In the genomic region with DNA sequence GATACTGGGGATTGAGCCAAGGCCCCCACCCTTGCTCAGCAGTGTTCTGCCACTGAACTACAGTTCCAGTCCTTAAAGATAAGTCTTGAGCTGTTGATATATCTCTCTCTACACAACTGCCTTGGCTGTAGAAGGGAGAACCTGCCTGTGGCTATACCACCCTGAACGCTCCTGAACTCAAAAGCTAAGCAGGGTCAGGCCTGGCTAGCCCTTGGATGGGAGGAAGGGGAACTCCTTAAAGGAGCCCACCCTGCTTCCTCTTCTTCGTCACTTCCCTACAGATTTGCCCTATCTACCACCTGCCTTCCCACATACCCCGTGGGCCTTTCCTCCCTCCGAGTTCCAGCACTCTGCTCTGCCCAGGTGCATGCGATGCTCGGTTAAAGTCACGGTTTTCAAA, we compare ENCODE assay signal across 20 mouse cellular contexts. TPM values are rescaled to one million over a fixed set of nuclear protein-coding genes. Genes with fewer than 3 reads are reported as not detected.
A peak's percentile ranks its signal among the peaks of the same experiment; 100 is the strongest.
DNase-seq lines count a peak whose midpoint lies in the region; ATAC-seq and TF ChIP-seq lines count a peak whose summit lies in the region.
"Had no signal": no experiment of that assay in that cellular context is flagged by ENCODE, and none has a peak within 500 bp of the region (broad histone marks: within the 10 kb centered on the region; RNA-seq: fewer than 3 reads in every experiment).

No protein-coding gene starts in this region.

- no peak overlapping the region for H3K9ac ChIP-seq in limb, embryonic 12.5 days (replicated peaks)
- no peak overlapping the region for H3K9ac ChIP-seq in MEL (ENCODE audit: control insufficient read depth, low read depth, low read length, poor library complexity, severe bottlenecking)
- H3K9ac ChIP-seq in midbrain, embryonic 16.5 days (ENCODE audit: low read depth, low read length): no peak overlapping the region
- H3K9ac ChIP-seq: embryonic facial prominence, embryonic 13.5 days; heart, embryonic 15.5 days; hindbrain, embryonic 15.5 days; limb, embryonic 13.5 days had no signal

- no peaks in the 10 kb centered on the region for H3K9me3 ChIP-seq in limb, embryonic 12.5 days
- H3K9me3 ChIP-seq in limb, embryonic 10.5 days (replicated peaks): no peaks in the 10 kb centered on the region
- H3K9me3 ChIP-seq in MEL (replicated peaks; ENCODE audit: insufficient read depth, low read length): no peaks in the 10 kb centered on the region
- H3K9me3 ChIP-seq in midbrain, embryonic 16.5 days (replicated peaks; ENCODE audit: control insufficient read depth, low read length, poor library complexity, severe bottlenecking): no peaks in the 10 kb centered on the region
- H3K9me3 ChIP-seq: embryonic facial prominence, embryonic 13.5 days; G1E; heart, embryonic 15.5 days; hindbrain, embryonic 15.5 days; limb, embryonic 13.5 days had no signal

- peaks cover 11% of the 10 kb centered on the region for H3K4me1 ChIP-seq in limb, embryonic 12.5 days (replicated peaks)
- H3K4me1 ChIP-seq in limb, embryonic 10.5 days: peaks cover 5% of the 10 kb centered on the region
- H3K4me1 ChIP-seq in MEL (ENCODE audit: control insufficient read depth in 1 of 2, insufficient read depth in 2 of 2, low read length in 2 of 2): peaks cover 0 to 7% of the 10 kb centered on the region in 2 experiments; a peak in 2 of 4 replicates
- peaks cover 10% of the 10 kb centered on the region for H3K4me1 ChIP-seq in midbrain, embryonic 16.5 days (ENCODE audit: control insufficient read depth, insufficient read depth, low read length)

- TF ChIP-seq EP300 in MEL (IDR thresholded peaks at IDR 0.05; ENCODE audit: low read depth in 1 of 2, low read length in 2 of 2): peak in 1 of 2 experiments; percentile 15; a peak in 1 of 4 replicates

- no peaks in the 10 kb centered on the region for H3K36me3 ChIP-seq in limb, embryonic 12.5 days
- H3K36me3 ChIP-seq in limb, embryonic 10.5 days: no peaks in the 10 kb centered on the region
- no peaks in the 10 kb centered on the region; a peak in 1 of 4 replicates for H3K36me3 ChIP-seq in MEL (ENCODE audit: control insufficient read depth in 1 of 2, insufficient read depth in 2 of 2, low read length in 2 of 2)
- H3K36me3 ChIP-seq in midbrain, embryonic 16.5 days (ENCODE audit: control insufficient read depth, insufficient read depth, low read length): no peaks in the 10 kb centered on the region
- H3K36me3 ChIP-seq: G1E; heart, embryonic 15.5 days; limb, embryonic 13.5 days had no signal

- no peak overlapping the region for H3K4me3 ChIP-seq in limb, embryonic 12.5 days (replicated peaks)
- H3K4me3 ChIP-seq in limb, embryonic 10.5 days: no peak overlapping the region
- H3K4me3 ChIP-seq in MEL (ENCODE audit: control insufficient read depth in 1 of 2, insufficient read depth in 1 of 2, low read depth in 2 of 2, low read length in 2 of 2): no peak overlapping the region
- no peak overlapping the region for H3K4me3 ChIP-seq in midbrain, embryonic 16.5 days (ENCODE audit: low read depth, low read length)
- H3K4me3 ChIP-seq: embryonic facial prominence, embryonic 13.5 days; heart, embryonic 15.5 days; hindbrain, embryonic 15.5 days; layer of hippocampus, adult 2 months; left cerebral cortex, adult 2 months; limb, embryonic 13.5 days had no signal

- H3K79me2 ChIP-seq in MEL (ENCODE audit: control insufficient read depth, insufficient read depth, low read length, poor library complexity): no peaks in the 10 kb centered on the region

- no peak for TF ChIP-seq POLR2A in MEL (IDR thresholded peaks at IDR 0.05; ENCODE audit: control insufficient read depth in 1 of 2, insufficient read depth in 1 of 2, low read depth in 1 of 2, low read length in 2 of 2, poor library complexity in 1 of 2)

- ATAC-seq in limb, embryonic 12.5 days (ENCODE audit: insufficient number of reproducible peaks, insufficient read depth, low FRiP score, low TSS enrichment, low read depth): no peak
- peak; percentile 85 for ATAC-seq in granulocyte monocyte progenitor cell, adult 5-6 weeks (replicated peaks; ENCODE audit: poor library complexity, severe bottlenecking)
- ATAC-seq in midbrain, embryonic 16.5 days: no peak
- ATAC-seq: CD4-positive, CD25-positive, alpha-beta regulatory T cell, adult 4 months had no signal

- peak overlapping the region; percentile 41; the same call in 1 of the 2 replicates for H3K27ac ChIP-seq in limb, embryonic 12.5 days
- H3K27ac ChIP-seq in limb, embryonic 10.5 days: no peak overlapping the region
- no peak overlapping the region for H3K27ac ChIP-seq in MEL (ENCODE audit: control insufficient read depth, low read depth, low read length)
- H3K27ac ChIP-seq in midbrain, embryonic 16.5 days (ENCODE audit: low read length): no peak overlapping the region
- H3K27ac ChIP-seq: embryonic facial prominence, embryonic 13.5 days; heart, embryonic 15.5 days; hindbrain, embryonic 15.5 days; kidney, postnatal 0 days; layer of hippocampus, adult 2 months; left cerebral cortex, adult 2 months; limb, embryonic 13.5 days had no signal

- DNase-seq in limb, embryonic 10.5 days (ENCODE audit: low spot score): no peak
- peak; percentile 17 for DNase-seq in MEL (ENCODE audit: low read depth, low spot score)
- DNase-seq in frontal cortex, postnatal 36 days (ENCODE audit: low spot score in 2 of 2): no peak
- DNase-seq in spleen, postnatal 36 days (ENCODE audit: low spot score in 2 of 2): no peak
- DNase-seq: cerebellum, adult 9-10 months; heart, adult 18-20 months; kidney, adult 11 months; retina, postnatal 1 day had no signal

- TF ChIP-seq RAD21 in MEL (IDR thresholded peaks at IDR 0.05; ENCODE audit: low read depth, low read length): no peak

- WGBS in limb, embryonic 12.5 days: 69% methylated on average over 7 of the region's 7 CpGs
- WGBS in limb, embryonic 10.5 days: 88% methylated on average over 7 of the region's 7 CpGs
- WGBS in midbrain, embryonic 16.5 days: 86% methylated on average over 7 of the region's 7 CpGs

- peaks cover 4% of the 10 kb centered on the region; the same call in 1 of the 2 replicates for H3K27me3 ChIP-seq in limb, embryonic 12.5 days
- peaks cover 6% of the 10 kb centered on the region; the same call in 1 of the 2 replicates for H3K27me3 ChIP-seq in limb, embryonic 10.5 days (ENCODE audit: low read depth, poor library complexity, severe bottlenecking)
- H3K27me3 ChIP-seq in MEL (ENCODE audit: control insufficient read depth in 1 of 2, insufficient read depth in 2 of 2, low read length in 2 of 2): no peaks in the 10 kb centered on the region
- H3K27me3 ChIP-seq in midbrain, embryonic 16.5 days (ENCODE audit: control insufficient read depth, insufficient read depth, low read depth, low read length): no peaks in the 10 kb centered on the region
- H3K27me3 ChIP-seq: embryonic facial prominence, embryonic 13.5 days; heart, embryonic 15.5 days; hindbrain, embryonic 15.5 days; limb, embryonic 13.5 days had no signal

- no peak overlapping the region for H3K4me2 ChIP-seq in limb, embryonic 12.5 days
- H3K4me2 ChIP-seq in midbrain, embryonic 16.5 days (ENCODE audit: low read length): peak overlapping the region; percentile 26; the same call in 1 of the 2 replicates
- H3K4me2 ChIP-seq: embryonic facial prominence, embryonic 13.5 days; heart, embryonic 15.5 days; limb, embryonic 13.5 days had no signal

- no peak for TF ChIP-seq CTCF in MEL (IDR thresholded peaks at IDR 0.05 in 2 of 3, conservative IDR thresholded peaks at IDR 0.05 in 1 of 3; ENCODE audit: control insufficient read depth in 1 of 3, insufficient read depth in 1 of 3, low read depth in 2 of 3, low read length in 3 of 3, poor library complexity in 1 of 3, severe bottlenecking in 1 of 3)

TF ChIP-seq in MEL, 35 proteins besides CTCF, POLR2A, EP300 and RAD21:
- TF ChIP-seq TBP (IDR thresholded peaks at IDR 0.05; ENCODE audit: low read depth, low read length) (peak; percentile 62; the same call in 1 of the 2 replicates), POLR2AphosphoS2 (IDR thresholded peaks at IDR 0.05; ENCODE audit: low read length) (no peak), GATA1 (IDR thresholded peaks at IDR 0.05; ENCODE audit: low read depth, low read length) (no peak), BHLHE40 (IDR thresholded peaks at IDR 0.05; ENCODE audit: borderline replicate concordance, low read depth, low read length) (no peak)

RNA-seq across cellular contexts. Expression of gene Klhl5, which starts 28.8 kb away (rescaled TPM):
- 24.5 and 24.8 TPM in 2 replicates for polyA plus RNA-seq in limb, embryonic 12.5 days (2016; fragmentation: Nextera tagmentation; extraction: Ambion mirVana)
- 12.7 and 13.0 TPM in 2 replicates for polyA plus RNA-seq in limb, embryonic 10.5 days (2016; fragmentation: Nextera tagmentation; extraction: Ambion mirVana)
- 7.6 and 8.0 TPM in 2 replicates for total RNA-seq in MEL (2012; rRNA removed)
- 10 to 100 TPM in 1 of 2 experiments, not detected in 1; 15.5 TPM for polyA plus RNA-seq in MEL (2012; ENCODE audit: insufficient read depth in 1 of 2, insufficient read length in 2 of 2, low read depth in 1 of 2, low replicate concordance in 2 of 2, missing spikeins in 1 of 2)
- 96.8 and 101 TPM in 2 replicates for total RNA-seq in granulocyte monocyte progenitor cell, adult 5-6 weeks (2014; fragmentation: Nextera tagmentation)
- total RNA-seq in granulocyte monocyte progenitor cell, adult 5-6 weeks (2017): 73.9 and 75.1 TPM in 2 replicates
- polyA plus RNA-seq in midbrain, embryonic 16.5 days (2015; fragmentation: Nextera tagmentation; extraction: Ambion mirVana): 61.6 and 63.9 TPM in 2 replicates

RNA-seq across cellular contexts. Expression of gene Tmem156, which starts 44.2 kb away (rescaled TPM):
- 0.15 TPM in 1 of 2 replicates, not detected in the other for polyA plus RNA-seq in limb, embryonic 12.5 days (2016; fragmentation: Nextera tagmentation; extraction: Ambion mirVana)
- 0.23 TPM in 1 of 2 replicates, not detected in the other for polyA plus RNA-seq in limb, embryonic 10.5 days (2016; fragmentation: Nextera tagmentation; extraction: Ambion mirVana)
- total RNA-seq in MEL (2012; rRNA removed): 2.6 and 4.5 TPM in 2 replicates
- polyA plus RNA-seq in MEL (2012; ENCODE audit: insufficient read depth in 1 of 2, insufficient read length in 2 of 2, low read depth in 1 of 2, low replicate concordance in 2 of 2, missing spikeins in 1 of 2): 1 to 10 TPM in 1 of 2 experiments, not detected in 1; 4.1 TPM
- total RNA-seq in granulocyte monocyte progenitor cell, adult 5-6 weeks (2014; fragmentation: Nextera tagmentation): 38.6 and 42.1 TPM in 2 replicates
- total RNA-seq in granulocyte monocyte progenitor cell, adult 5-6 weeks (2017): 49.4 and 62.3 TPM in 2 replicates
- polyA plus RNA-seq in midbrain, embryonic 16.5 days (2015; fragmentation: Nextera tagmentation; extraction: Ambion mirVana): 0.20 TPM in 1 of 2 replicates, not detected in the other
- polyA plus RNA-seq: G1E; heart, embryonic 15.5 days; hindbrain, embryonic 15.5 days had no signal
